Mouse (Mus musculus): ENCODE measurements around the gene Gm6902.
"Not testable (repeated sequence)": the region's sequence is repeated elsewhere in the genome, so short reads cannot be mapped to it uniquely, and the experiment has no call there.

Gene Gm6902

GRCm38 (mm10) chr7:23278800-23279199, at the start of gene Gm6902:
Gene Gm6902, minus strand, starts transcription at chr7:23278900.
- DNase-seq (ENCODE audit: extremely low read depth, insufficient read length, low spot score) = not testable (repeated sequence)

DNA sequence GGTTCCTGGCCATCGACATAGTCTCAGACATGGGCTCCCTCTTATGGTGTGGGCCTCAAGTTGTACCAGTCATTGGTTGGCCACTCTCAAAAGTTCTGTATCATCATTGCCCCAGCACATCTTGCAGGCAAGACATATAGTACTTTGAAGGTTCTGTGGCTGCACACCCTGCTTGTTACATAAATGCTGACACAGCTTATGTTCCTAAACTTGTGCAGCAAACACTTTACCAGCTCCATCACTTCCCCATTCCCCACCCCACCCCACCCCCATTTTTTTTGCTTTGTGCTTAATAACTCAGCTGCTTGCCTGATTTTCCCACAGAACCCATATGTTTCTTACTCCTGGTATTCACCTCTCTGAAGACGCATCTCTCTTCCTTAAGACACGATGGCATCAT, 22.2 kb upstream of the Gm6902 start, which contains the start of gene Nlrp4e:
TSS of gene Nlrp4e (plus strand) at position 301 of the 400 bp plus-strand sequence.
- DNase-seq (ENCODE audit: extremely low read depth, insufficient read length, low spot score) = not testable (repeated sequence)

DNA sequence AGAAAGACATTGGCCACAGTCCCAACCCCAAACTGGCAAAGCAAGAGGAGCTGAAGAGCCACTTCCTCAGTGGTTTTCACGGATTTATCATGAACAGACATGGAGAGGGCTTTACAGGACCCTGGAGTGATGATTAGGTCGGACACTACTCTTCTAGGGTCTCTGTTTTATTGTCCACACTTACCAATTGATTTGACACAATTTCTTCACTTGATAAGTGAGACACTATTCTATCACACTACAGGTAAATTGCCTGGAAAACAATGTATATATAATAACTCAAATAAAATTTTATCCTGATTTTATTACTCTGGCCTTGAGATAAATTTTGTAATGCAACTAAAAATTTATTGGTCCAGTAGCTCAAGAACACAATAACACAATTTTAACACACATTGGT, 27.1 kb downstream of the Gm6902 start, which contains the start of gene Vmn1r166:
TSS of gene Vmn1r166 (minus strand) at position 101 of the 400 bp plus-strand sequence.
- not testable (repeated sequence) for DNase-seq (ENCODE audit: extremely low read depth, insufficient read length, low spot score)
